14 mouse cellular contexts compared by ENCODE assay signal in the genomic region with DNA sequence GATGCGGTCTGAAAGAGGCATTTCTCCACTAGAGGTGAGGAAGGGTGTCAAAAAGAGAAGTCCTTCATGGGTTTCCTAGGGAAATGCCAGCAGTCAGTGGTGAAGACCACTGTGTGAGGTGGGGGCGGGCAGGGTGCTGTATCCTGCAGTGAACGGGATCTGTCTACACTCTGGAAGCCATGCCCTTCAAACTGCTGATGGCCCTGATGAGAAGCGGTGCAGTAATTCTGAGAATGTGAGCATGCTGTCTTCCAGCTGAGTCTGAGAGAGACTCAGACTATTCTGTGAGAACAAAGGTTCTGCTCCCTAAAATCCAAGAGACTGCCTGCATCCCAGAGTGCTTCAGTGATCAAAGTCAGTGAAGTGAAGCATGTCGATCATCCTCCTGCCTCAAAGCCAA.
A peak's percentile ranks its signal among the peaks of the same experiment; 100 is the strongest.
DNase-seq lines count a peak whose midpoint lies in the region; ATAC-seq lines count a peak whose summit lies in the region.
"Had no signal": no experiment of that assay in that cellular context is flagged by ENCODE, and none has a peak within 500 bp of the region (broad histone marks: within the 10 kb centered on the region; RNA-seq: fewer than 3 reads in every experiment).

No protein-coding gene starts in this region.

- no peak overlapping the region for H3K4me2 ChIP-seq in heart, embryonic 14.5 days (ENCODE audit: low read length)
- H3K4me2 ChIP-seq in limb, embryonic 11.5 days (ENCODE audit: low read depth, severe bottlenecking): no peak overlapping the region
- no peak overlapping the region for H3K4me2 ChIP-seq in midbrain, embryonic 16.5 days (ENCODE audit: low read length)
- H3K4me2 ChIP-seq: liver, embryonic 12.5 days; stomach, embryonic 15.5 days had no signal

- no peak overlapping the region for H3K4me3 ChIP-seq in heart, embryonic 14.5 days (ENCODE audit: control insufficient read depth in 1 of 2, insufficient read depth in 1 of 2, low read depth in 1 of 2, low read length in 2 of 2)
- no peak overlapping the region for H3K4me3 ChIP-seq in limb, embryonic 11.5 days (ENCODE audit: low read depth, low read length)
- no peak overlapping the region for H3K4me3 ChIP-seq in limb, embryonic 10.5 days
- no peak overlapping the region for H3K4me3 ChIP-seq in midbrain, embryonic 16.5 days (ENCODE audit: low read depth, low read length)
- H3K4me3 ChIP-seq: liver, embryonic 12.5 days; stomach, embryonic 15.5 days had no signal

- H3K4me1 ChIP-seq in heart, embryonic 14.5 days (ENCODE audit: control insufficient read depth in 2 of 2, insufficient read depth in 2 of 2, low read length in 2 of 2): peaks cover 19 to 35% of the 10 kb centered on the region in 2 experiments
- no peaks in the 10 kb centered on the region for H3K4me1 ChIP-seq in limb, embryonic 11.5 days (ENCODE audit: control insufficient read depth, insufficient read depth, low read length)
- H3K4me1 ChIP-seq in limb, embryonic 10.5 days: peaks cover 13% of the 10 kb centered on the region
- no peaks in the 10 kb centered on the region; the same call in none of the 2 replicates for H3K4me1 ChIP-seq in midbrain, embryonic 16.5 days (ENCODE audit: control insufficient read depth, insufficient read depth, low read length)
- H3K4me1 ChIP-seq: liver, embryonic 12.5 days had no signal

- intact Hi-C loops in heart, postnatal 36 days (cut with DNase I): no loop called here

- peak overlapping the region; percentile 28 to 65 for H3K27ac ChIP-seq in heart, embryonic 14.5 days (replicated peaks in 1 of 2; ENCODE audit: control insufficient read depth in 1 of 2, insufficient read depth in 1 of 2, low read depth in 2 of 2, low read length in 2 of 2)
- no peak overlapping the region for H3K27ac ChIP-seq in limb, embryonic 11.5 days (replicated peaks; ENCODE audit: low read depth, low read length)
- H3K27ac ChIP-seq in limb, embryonic 10.5 days: no peak overlapping the region
- H3K27ac ChIP-seq in midbrain, embryonic 16.5 days (ENCODE audit: low read length): no peak overlapping the region
- H3K27ac ChIP-seq: kidney, postnatal 0 days; liver, embryonic 12.5 days; stomach, embryonic 15.5 days had no signal

- H3K27me3 ChIP-seq in heart, embryonic 14.5 days (ENCODE audit: control insufficient read depth, insufficient read depth, low read length): no peaks in the 10 kb centered on the region
- H3K27me3 ChIP-seq in limb, embryonic 11.5 days (ENCODE audit: control insufficient read depth, insufficient read depth, low read length): no peaks in the 10 kb centered on the region
- H3K27me3 ChIP-seq in limb, embryonic 10.5 days (ENCODE audit: low read depth, poor library complexity, severe bottlenecking): no peaks in the 10 kb centered on the region
- no peaks in the 10 kb centered on the region for H3K27me3 ChIP-seq in midbrain, embryonic 16.5 days (ENCODE audit: control insufficient read depth, insufficient read depth, low read depth, low read length)
- H3K27me3 ChIP-seq: liver, embryonic 12.5 days; Patski; stomach, embryonic 15.5 days had no signal

- 27% methylated on average over 5 of the region's 5 CpGs for WGBS in heart, embryonic 14.5 days
- WGBS in limb, embryonic 11.5 days: 81% methylated on average over 5 of the region's 5 CpGs
- WGBS in limb, embryonic 10.5 days: 80% methylated on average over 5 of the region's 5 CpGs
- WGBS in midbrain, embryonic 16.5 days: 22% methylated on average over 5 of the region's 5 CpGs

- peak; percentile 27 for DNase-seq in embryo, embryonic 10.5 days (ENCODE audit: low spot score)
- no peak for DNase-seq in embryo, embryonic 9.5 days (ENCODE audit: extremely low spot score)
- no peak for DNase-seq in heart, postnatal 36 days
- DNase-seq in limb, embryonic 11.5 days (ENCODE audit: low spot score): peak; percentile 19
- no peak for DNase-seq in limb, embryonic 10.5 days (ENCODE audit: low spot score)
- DNase-seq in adipocyte (ENCODE audit: low spot score): no peak
- DNase-seq: cerebellum, adult 2 months had no signal

- no peaks in the 10 kb centered on the region for H3K9me3 ChIP-seq in heart, embryonic 14.5 days (ENCODE audit: control insufficient read depth, low read length)
- no peaks in the 10 kb centered on the region for H3K9me3 ChIP-seq in limb, embryonic 11.5 days (ENCODE audit: control insufficient read depth, low read length)
- H3K9me3 ChIP-seq in limb, embryonic 10.5 days (replicated peaks): no peaks in the 10 kb centered on the region
- no peaks in the 10 kb centered on the region for H3K9me3 ChIP-seq in midbrain, embryonic 16.5 days (replicated peaks; ENCODE audit: control insufficient read depth, low read length, poor library complexity, severe bottlenecking)
- H3K9me3 ChIP-seq: liver, embryonic 12.5 days; stomach, embryonic 15.5 days had no signal

- H3K9ac ChIP-seq in heart, embryonic 14.5 days (ENCODE audit: low read length): no peak overlapping the region
- H3K9ac ChIP-seq in limb, embryonic 11.5 days (ENCODE audit: low read length): no peak overlapping the region
- H3K9ac ChIP-seq in midbrain, embryonic 16.5 days (ENCODE audit: low read depth, low read length): no peak overlapping the region
- H3K9ac ChIP-seq: liver, embryonic 12.5 days; stomach, embryonic 15.5 days had no signal

- no peaks in the 10 kb centered on the region for H3K36me3 ChIP-seq in heart, embryonic 14.5 days (ENCODE audit: control insufficient read depth, insufficient read depth, low read length)
- no peaks in the 10 kb centered on the region for H3K36me3 ChIP-seq in limb, embryonic 11.5 days (ENCODE audit: control insufficient read depth, insufficient read depth, low read length)
- H3K36me3 ChIP-seq in limb, embryonic 10.5 days: no peaks in the 10 kb centered on the region
- H3K36me3 ChIP-seq in midbrain, embryonic 16.5 days (ENCODE audit: control insufficient read depth, insufficient read depth, low read length): no peaks in the 10 kb centered on the region
- H3K36me3 ChIP-seq: liver, embryonic 12.5 days; stomach, embryonic 15.5 days had no signal

- ATAC-seq in heart, embryonic 14.5 days (ENCODE audit: insufficient number of reproducible peaks, insufficient read depth, low FRiP score, low read depth): no peak
- ATAC-seq in limb, embryonic 11.5 days (ENCODE audit: insufficient number of reproducible peaks, low FRiP score, low TSS enrichment, low read depth): no peak
- ATAC-seq in midbrain, embryonic 16.5 days: 0 out of 2 replicates have a peak, but pooled peaks have one; percentile 34
- ATAC-seq: liver, embryonic 12.5 days; lung, postnatal 0 days; Patski had no signal

Comparison
In these comparisons a context has a peak if more than half of its experiments do, and no peak if none do; other contexts are left out.
1. DNase-seq: peak in embryo, embryonic 10.5 days (single experiment) and limb, embryonic 11.5 days (single experiment); none in embryo, embryonic 9.5 days (single experiment), heart, postnatal 36 days (0 of 2), limb, embryonic 10.5 days (single experiment) and adipocyte (single experiment).
2. H3K27ac ChIP-seq: peak in heart, embryonic 14.5 days (2 of 2); none in limb, embryonic 11.5 days (single experiment), limb, embryonic 10.5 days (single experiment) and midbrain, embryonic 16.5 days (single experiment).